Mouse (Mus musculus) kidney, embryonic 16.5 days (tissue): Measurements from ENCODE around the gene Usp34. TPM values are rescaled to one million over a fixed set of nuclear protein-coding genes. Genes with fewer than 3 reads are reported as not detected.

ENCODE experiments used
- ATAC-seq: fragments of 200-750 bp; cut with Nextera tagmentation; 2 replicates; pipeline ENCODE4 v1.8.0; 2017; ENCODE audit warnings: moderate TSS enrichment; ENCODE audit not compliant: low FRiP score, low TSS enrichment
- H3K27ac ChIP-seq: fragments of 300-500 bp; sonication (generic); 2 replicates; pipeline ENCODE4 v1.5.1; 2014; ENCODE audit warnings: low read length
- H3K27me3 ChIP-seq: fragments of 300-500 bp; sonication (generic); 2 replicates; pipeline ENCODE4 v1.6.1; 2014; ENCODE audit warnings: low read length, control low read depth, mixed read lengths; ENCODE audit not compliant: insufficient read depth
- H3K36me3 ChIP-seq: fragments of 300-500 bp; sonication (generic); 2 replicates; pipeline ENCODE4 v1.6.1; 2014; ENCODE audit warnings: low read length, control low read depth, mixed read lengths; ENCODE audit not compliant: insufficient read depth
- H3K4me1 ChIP-seq: fragments of 300-500 bp; sonication (generic); 2 replicates; pipeline ENCODE4 v1.6.1; 2014; ENCODE audit warnings: low read length, control low read depth, mixed read lengths; ENCODE audit not compliant: insufficient read depth
- H3K4me2 ChIP-seq: fragments of 300-500 bp; sonication (generic); replicated peaks from 2 replicates; pipeline ENCODE4 v1.6.1; 2014; ENCODE audit warnings: low read depth, low read length
- H3K4me3 ChIP-seq: fragments of 300-500 bp; sonication (generic); 2 replicates; pipeline ENCODE4 v1.5.1; 2014; ENCODE audit warnings: mild to moderate bottlenecking, low read length
- H3K9ac ChIP-seq: fragments of 300-500 bp; sonication (generic); replicated peaks from 2 replicates; pipeline ENCODE4 v1.6.1; 2014; ENCODE audit warnings: low read length
- H3K9me3 ChIP-seq: fragments of 300-500 bp; sonication (generic); 2 replicates; pipeline ENCODE4 v1.6.1; 2016; ENCODE audit warnings: low read length, control low read depth
- WGBS: fragments of 180-500 bp; shearing (Covaris S2); extraction: QIAGEN DNeasy Blood & Tissue Kit; methylation state at CpG from one replicate; pipeline ENCODE4 v1.1.7; 2014; 5-methylcytosine and 5-hydroxymethylcytosine counted together
- microRNA-seq: library from miRNA; unstranded; fragments of <30 nt; microRNA quantifications from one replicate; pipeline ENCODE4, GENCODE M21; 2016
- polyA plus RNA-seq: library from polyadenylated mRNA; unstranded; fragments of >200 nt; fragmentation: Nextera tagmentation; extraction: Ambion mirVana; gene quantifications from 2 replicates; pipeline ENCODE4 v1.2.1, GENCODE M21; 2015

Gene Usp34
- polyA plus RNA-seq, 1 experiment from 2014 or later: 22.5 TPM

- Histone ChIP-seq H3K4me1 (no peaks in the 10 kb centered on the region), H3K9ac (no peak within 1 kb of the TSS), H3K4me3 (no peak within 1 kb of the TSS), H3K4me2 (no peak within 1 kb of the TSS), H3K9me3 (no peaks in the 10 kb centered on the region), H3K27me3 (no peaks in the 10 kb centered on the region), H3K27ac (no peak within 1 kb of the TSS), H3K36me3 (no peaks in the 10 kb centered on the region)
- ATAC-seq: no peak
- 54% methylated on average over 5 of the region's 5 CpGs for WGBS
Observed at GRCm38 (mm10) chr11:23520473-23521205, 213.9 kb downstream of the Usp34 start, which contains the start of gene 1700093K21Rik. TSS of gene 1700093K21Rik (minus strand) at chr11:23521155.

- Histone ChIP-seq H3K4me3 (no peak overlapping the region), H3K36me3 (no peaks in the 10 kb centered on the region), H3K27me3 (no peaks in the 10 kb centered on the region), H3K9ac (no peak overlapping the region), H3K9me3 (no peaks in the 10 kb centered on the region), H3K4me1 (no peaks in the 10 kb centered on the region), H3K27ac (no peak overlapping the region), H3K4me2 (no peak overlapping the region)
- WGBS: 86% methylated on average over 2 of the region's 2 CpGs
- no peak for ATAC-seq
Observed at GRCm38 (mm10) chr11:23537446-23537845, 230.8 kb downstream of the Usp34 start.

Small RNA genes lying within 50 kb of the gene (microRNA-seq; reads per million reads assigned to microRNA genes)
- not detected for gene Gm47279

Other genes with a start within 250 kb of the Usp34 start
- gene Xpo1, start 50.9 kb upstream of the Usp34 start, polyA plus RNA-seq: 95.1 and 96.8 TPM in 2 replicates
- gene Ahsa2, start 191.1 kb downstream of the Usp34 start, polyA plus RNA-seq: 81.7 and 83.1 TPM in 2 replicates
- gene 1700093K21Rik, start 214.3 kb downstream of the Usp34 start, polyA plus RNA-seq: not detected in 2 replicates